Mouse (Mus musculus) CH12.LX (cell line): ENCODE measurements at regions not wholly inside any gene's neighbourhood (a gene's known extent, or its start where the extent isn't known, plus 50 kb on each side); places are given as distances from the start of the nearest gene placed in this dataset.

Source experiments
- CHD1 ChIP-seq: IDR thresholded peaks from 2 replicates; pipeline ENCODE4 v1.6.1; 2012; ENCODE audit warnings: low read depth, low read length, improper control_type of control experiment, inconsistent platforms
- CTCF ChIP-seq, 2 experiments: IDR thresholded peaks in 1 of 2; conservative IDR thresholded peaks in 1 of 2; 2 replicates each; pipeline ENCODE4 v1.5.1; 2011 to 2012; ENCODE audit warnings: low read depth in 2 of 2, low read length in 2 of 2, improper control_type of control experiment in 1 of 2, inconsistent platforms in 1 of 2, mild to moderate bottlenecking in 1 of 2, moderate library complexity in 1 of 2
- EP300 ChIP-seq: IDR thresholded peaks from 2 replicates; pipeline ENCODE4 v1.6.1; 2011; ENCODE audit warnings: low read length, improper control_type of control experiment
- GABPA ChIP-seq: IDR thresholded peaks from 2 replicates; pipeline ENCODE4 v1.6.1; 2012; ENCODE audit warnings: low read depth, low read length, improper control_type of control experiment, inconsistent platforms; ENCODE audit not compliant: insufficient replicate concordance
- HCFC1 ChIP-seq: IDR thresholded peaks from 2 replicates; pipeline ENCODE4 v1.6.1; 2012; ENCODE audit warnings: low read depth, mild to moderate bottlenecking, inconsistent platforms, low read length, improper control_type of control experiment
- MAX ChIP-seq: IDR thresholded peaks from 2 replicates; pipeline ENCODE4 v1.6.1; 2011; ENCODE audit warnings: low read length, improper control_type of control experiment
- MAZ ChIP-seq: IDR thresholded peaks from 2 replicates; pipeline ENCODE4 v1.6.1; 2012; ENCODE audit warnings: low read depth, mild to moderate bottlenecking, inconsistent platforms, low read length, improper control_type of control experiment, moderate library complexity
- PAX5 ChIP-seq: IDR thresholded peaks from 2 replicates; pipeline ENCODE4 v1.6.1; 2012; ENCODE audit warnings: low read length, inconsistent platforms, mixed read lengths
- POLR2A ChIP-seq: IDR thresholded peaks from 2 replicates; pipeline ENCODE4 v1.6.1; 2011; ENCODE audit warnings: low read depth, mild to moderate bottlenecking, improper control_type of control experiment, low read length
- RCOR1 ChIP-seq: conservative IDR thresholded peaks from 2 replicates; pipeline ENCODE4 v1.6.1; 2012; ENCODE audit warnings: low read depth, mild to moderate bottlenecking, inconsistent platforms, low read length, improper control_type of control experiment
- TBP ChIP-seq: conservative IDR thresholded peaks from 2 replicates; pipeline ENCODE4 v1.6.1; 2011; ENCODE audit warnings: low read depth, low read length, improper control_type of control experiment
- USF1 ChIP-seq: IDR thresholded peaks from 2 replicates; pipeline ENCODE4 v1.6.1; 2014; ENCODE audit warnings: low read depth, mild to moderate bottlenecking, inconsistent platforms, low read length, improper control_type of control experiment
- ZC3H11A ChIP-seq: IDR thresholded peaks from 2 replicates; pipeline ENCODE4 v1.6.1; 2012; ENCODE audit warnings: low read depth, mild to moderate bottlenecking, inconsistent platforms, low read length, improper control_type of control experiment
- ZMIZ1 ChIP-seq: IDR thresholded peaks from 2 replicates; pipeline ENCODE4 v1.6.1; 2012; ENCODE audit warnings: low read depth, mild to moderate bottlenecking, inconsistent platforms, low read length, improper control_type of control experiment

- TF ChIP-seq TBP = no peak
- no peak for TF ChIP-seq PAX5
- no peak for TF ChIP-seq EP300
- TF ChIP-seq HCFC1 = no peak
- TF ChIP-seq USF1 = no peak
- TF ChIP-seq MAZ = no peak
- no peak for TF ChIP-seq CHD1
- TF ChIP-seq POLR2A = no peak
- no peak for TF ChIP-seq CTCF (conservative IDR thresholded peaks at IDR 0.05 in 1 of 2, IDR thresholded peaks at IDR 0.05 in 1 of 2; ENCODE audit: low read depth in 2 of 2, low read length in 2 of 2)
- TF ChIP-seq MAX = no peak
- TF ChIP-seq RCOR1 = no peak
- no peak for TF ChIP-seq ZC3H11A
- TF ChIP-seq ZMIZ1 = no peak
- TF ChIP-seq GABPA = no peak
Observed at GRCm38 (mm10) chr16:46616606-46617005, 118.3 kb upstream of the Nectin3 start.
